Mouse (Mus musculus): ENCODE measurements around the gene Babam1. TPM values are rescaled to one million over a fixed set of nuclear protein-coding genes. Genes with fewer than 3 reads are reported as not detected.

The Babam1 gene
- polyA plus RNA-seq, 1 experiment from 2014 or later, result 66.8 TPM

DNA sequence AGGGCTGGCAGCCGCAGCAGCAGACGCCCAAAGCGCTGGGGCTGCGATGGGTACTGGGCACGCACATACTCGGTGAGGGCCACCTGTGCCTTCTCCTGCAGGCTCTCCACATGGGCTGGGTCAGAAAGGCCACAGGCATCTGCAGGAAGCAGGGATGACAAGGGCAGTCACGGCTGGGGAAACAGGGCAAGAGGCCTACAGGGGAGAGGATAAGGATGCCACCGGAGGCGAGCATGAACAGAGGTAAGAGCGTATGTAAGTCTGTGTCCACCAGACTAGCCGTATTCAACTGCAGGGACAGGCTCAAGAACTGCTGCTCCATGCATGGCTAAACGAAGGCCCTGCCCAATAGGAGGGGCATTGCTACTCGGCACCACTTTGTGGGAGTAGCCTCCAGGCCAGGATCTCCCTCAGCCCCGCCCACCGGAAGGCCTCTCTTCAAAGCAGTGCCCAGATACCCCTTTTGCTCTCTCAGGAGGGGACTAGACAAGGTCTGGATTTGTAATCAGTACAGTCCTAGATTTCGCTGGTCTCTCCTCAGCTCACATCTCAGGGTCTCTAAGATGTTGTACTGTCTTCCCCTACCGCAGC, 21.9 kb upstream of the Babam1 start:
- Histone ChIP-seq H3K4me2 (replicated peaks; ENCODE audit: low read depth) (no peak overlapping the region), H3K27me3 (replicated peaks; ENCODE audit: control insufficient read depth, insufficient read depth, low read length) (no peaks in the 10 kb centered on the region), H3K4me3 (ENCODE audit: low read depth, low read length) (no peak overlapping the region), H3K36me3 (ENCODE audit: control insufficient read depth, insufficient read depth) (peaks cover 42% of the 10 kb centered on the region), H3K4me1 (replicated peaks; ENCODE audit: control insufficient read depth, insufficient read depth, low read length) (peaks cover 19% of the 10 kb centered on the region; the same call in 1 of the 2 replicates), H3K27ac (ENCODE audit: low read depth, low read length) (0 out of 2 replicates have a peak overlapping the region, but pooled peaks have one; percentile 17), H3K9ac (ENCODE audit: low read depth, low read length) (no peak overlapping the region), H3K9me3 (ENCODE audit: control insufficient read depth) (no peaks in the 10 kb centered on the region)
- 77% methylated on average over 17 of the region's 17 CpGs for WGBS
- no peak for ATAC-seq
- TF ChIP-seq CTCF (IDR thresholded peaks at IDR 0.05; ENCODE audit: low read depth), result no peak

DNA sequence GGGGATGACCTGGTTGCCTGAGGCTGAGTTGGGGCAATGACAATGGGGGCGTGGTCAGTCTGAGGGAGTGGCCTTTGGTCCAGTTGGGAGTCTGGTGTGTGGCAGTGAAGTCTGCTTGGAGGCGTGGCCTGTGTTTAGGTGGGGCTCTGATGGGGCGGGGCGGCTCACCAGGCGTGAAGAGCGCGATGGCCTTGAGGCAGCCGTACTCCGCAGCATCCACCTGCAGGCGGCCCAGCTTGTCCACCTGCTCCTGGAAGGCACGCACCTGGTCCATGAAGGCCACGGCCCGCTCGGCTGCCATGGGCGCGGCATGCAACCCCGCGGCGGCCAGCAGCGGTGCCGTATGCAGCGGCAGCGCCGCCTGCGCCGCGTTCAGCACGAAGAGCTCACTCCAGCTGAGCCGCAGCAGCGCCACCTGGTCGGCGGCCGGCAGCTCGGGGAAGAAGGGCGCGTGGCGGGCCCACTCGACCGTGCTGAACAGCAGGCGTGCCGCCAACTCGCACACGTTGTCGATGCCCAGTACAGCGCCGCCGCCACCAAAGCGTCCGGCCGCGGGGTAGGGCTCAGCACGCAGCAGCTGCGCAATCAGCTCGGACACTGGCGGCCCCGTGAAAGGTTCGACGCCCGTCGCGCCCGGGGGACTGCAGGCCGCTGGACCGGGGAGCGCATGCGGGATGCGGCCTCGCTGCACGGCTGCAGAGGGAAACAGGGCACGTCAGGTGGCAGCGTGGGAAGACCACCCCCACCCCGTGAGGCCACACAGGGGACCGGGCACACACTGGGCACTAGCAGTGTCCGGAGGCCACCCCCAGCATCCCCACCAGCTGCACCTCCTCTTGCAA, 20.9 kb upstream of the Babam1 start:
- ATAC-seq, result peak; percentile 42
- Histone ChIP-seq H3K9ac (ENCODE audit: low read depth, low read length) (no peak overlapping the region), H3K9me3 (ENCODE audit: control insufficient read depth) (no peaks in the 10 kb centered on the region), H3K36me3 (ENCODE audit: control insufficient read depth, insufficient read depth) (peaks cover 41% of the 10 kb centered on the region), H3K27me3 (replicated peaks; ENCODE audit: control insufficient read depth, insufficient read depth, low read length) (no peaks in the 10 kb centered on the region), H3K4me3 (ENCODE audit: low read depth, low read length) (no peak overlapping the region), H3K27ac (ENCODE audit: low read depth, low read length) (peak overlapping the region; percentile 70), H3K4me2 (replicated peaks; ENCODE audit: low read depth) (peak overlapping the region; percentile 58), H3K4me1 (replicated peaks; ENCODE audit: control insufficient read depth, insufficient read depth, low read length) (peaks cover 19% of the 10 kb centered on the region; the same call in 1 of the 2 replicates)
- 17% methylated on average over 73 of the region's 74 CpGs for WGBS
- peak; percentile 73 for TF ChIP-seq CTCF (IDR thresholded peaks at IDR 0.05; ENCODE audit: low read depth)

DNA sequence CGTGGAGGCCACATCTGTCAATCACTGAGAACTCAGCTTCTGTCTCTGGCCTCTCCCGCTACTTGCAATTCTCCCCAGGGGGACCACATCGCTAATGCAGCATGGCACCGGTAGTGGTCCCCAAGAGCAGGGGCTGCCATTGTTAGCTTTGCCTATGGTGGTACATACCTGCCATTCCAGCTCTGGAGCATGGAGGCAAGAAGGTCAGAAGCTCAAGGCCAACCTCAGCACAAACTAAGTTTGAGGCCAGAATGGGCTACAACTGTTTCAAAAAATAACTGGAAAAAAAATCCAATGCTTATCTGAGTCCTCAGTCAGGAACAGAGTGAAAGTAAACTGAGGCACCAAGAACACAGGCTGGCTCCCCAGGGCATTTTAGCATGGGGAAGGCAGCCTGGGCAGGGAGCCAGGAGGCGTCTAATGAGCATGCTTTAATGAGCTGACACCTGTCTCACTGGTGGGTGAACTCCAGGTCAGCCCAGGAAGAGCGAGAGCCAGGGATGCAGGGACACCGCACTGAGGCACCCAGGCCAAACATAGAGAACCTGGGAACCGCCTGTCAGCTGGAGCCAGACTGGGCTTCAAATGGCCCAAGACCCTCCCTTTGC, 20.1 kb upstream of the Babam1 start:
- Histone ChIP-seq H3K36me3 (ENCODE audit: control insufficient read depth, insufficient read depth) (peaks cover 41% of the 10 kb centered on the region), H3K27me3 (replicated peaks; ENCODE audit: control insufficient read depth, insufficient read depth, low read length) (no peaks in the 10 kb centered on the region), H3K9me3 (ENCODE audit: control insufficient read depth) (no peaks in the 10 kb centered on the region), H3K27ac (ENCODE audit: low read depth, low read length) (0 out of 2 replicates have a peak overlapping the region, but pooled peaks have one; percentile 70), H3K4me2 (replicated peaks; ENCODE audit: low read depth) (peak overlapping the region; percentile 58), H3K9ac (ENCODE audit: low read depth, low read length) (no peak overlapping the region), H3K4me3 (ENCODE audit: low read depth, low read length) (no peak overlapping the region), H3K4me1 (replicated peaks; ENCODE audit: control insufficient read depth, insufficient read depth, low read length) (peaks cover 19% of the 10 kb centered on the region; the same call in 1 of the 2 replicates)
- TF ChIP-seq CTCF (IDR thresholded peaks at IDR 0.05; ENCODE audit: low read depth), result no peak
- WGBS, result 52% methylated on average over 8 of the region's 8 CpGs
- ATAC-seq, result no peak

DNA sequence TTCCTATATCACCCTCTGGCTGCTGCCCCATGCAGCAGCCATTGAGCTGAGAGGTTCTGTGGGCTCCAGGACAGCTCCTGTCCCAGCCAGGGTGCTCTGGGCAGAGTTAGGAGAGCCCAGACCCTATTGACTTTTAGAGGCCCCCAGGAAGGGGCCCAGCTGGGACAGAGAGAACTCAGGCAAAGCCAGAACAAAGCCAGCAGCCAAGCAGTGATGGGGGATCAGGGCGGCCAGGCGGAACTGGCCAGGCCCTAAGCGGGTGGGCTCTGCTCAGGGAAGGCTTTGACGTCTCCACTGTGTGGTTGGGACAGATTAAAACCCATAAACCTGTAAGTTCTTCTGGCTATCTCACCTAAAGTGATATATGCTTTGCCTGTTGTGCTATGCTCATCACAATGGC, 17.7 kb upstream of the Babam1 start:
- no peak for TF ChIP-seq CTCF (IDR thresholded peaks at IDR 0.05; ENCODE audit: low read depth)
- H3K27ac ChIP-seq (ENCODE audit: low read depth, low read length), result no peak overlapping the region
- no peaks in the 10 kb centered on the region for H3K9me3 ChIP-seq (ENCODE audit: control insufficient read depth)
- H3K4me1 ChIP-seq (replicated peaks; ENCODE audit: control insufficient read depth, insufficient read depth, low read length), result peaks cover 27% of the 10 kb centered on the region
- peak overlapping the region; percentile 94 for H3K4me3 ChIP-seq (ENCODE audit: low read depth, low read length)
- WGBS, result 64% methylated on average over 4 of the region's 4 CpGs
- no peak for ATAC-seq
- H3K36me3 ChIP-seq (ENCODE audit: control insufficient read depth, insufficient read depth), result peaks cover 29% of the 10 kb centered on the region
- peak overlapping the region; percentile 91 for H3K4me2 ChIP-seq (replicated peaks; ENCODE audit: low read depth)
- no peaks in the 10 kb centered on the region for H3K27me3 ChIP-seq (replicated peaks; ENCODE audit: control insufficient read depth, insufficient read depth, low read length)
- H3K9ac ChIP-seq (ENCODE audit: low read depth, low read length), result 0 out of 2 replicates have a peak overlapping the region, but pooled peaks have one; percentile 26

- Histone ChIP-seq H3K4me1 (replicated peaks; ENCODE audit: control insufficient read depth, insufficient read depth, low read length) (peaks cover 27% of the 10 kb centered on the region), H3K4me2 (replicated peaks; ENCODE audit: low read depth) (peak overlapping the region; percentile 91), H3K4me3 (ENCODE audit: low read depth, low read length) (peak overlapping the region; percentile 94), H3K27ac (ENCODE audit: low read depth, low read length) (no peak overlapping the region; the same call in 1 of the 2 replicates), H3K9ac (ENCODE audit: low read depth, low read length) (peak overlapping the region; percentile 92), H3K9me3 (ENCODE audit: control insufficient read depth) (no peaks in the 10 kb centered on the region), H3K36me3 (ENCODE audit: control insufficient read depth, insufficient read depth) (peaks cover 25% of the 10 kb centered on the region), H3K27me3 (replicated peaks; ENCODE audit: control insufficient read depth, insufficient read depth, low read length) (no peaks in the 10 kb centered on the region)
- ATAC-seq, result no peak
- WGBS, result 36% methylated on average over 3 of the region's 3 CpGs
- TF ChIP-seq CTCF (IDR thresholded peaks at IDR 0.05; ENCODE audit: low read depth), result no peak
These were observed 17.1 kb upstream of the Babam1 start for GRCm38 (mm10) chr8:71379512-71380075.

Measured in intestine, postnatal 0 days (tissue).